Mouse (Mus musculus) lung, postnatal 4 days (tissue): ENCODE data around the gene Ubiad1.

ENCODE experiments used
- DNase-seq, 2 experiments: peaks; one replicate each; pipeline ENCODE4 v3.0.0; 2021

Gene Ubiad1

DNA sequence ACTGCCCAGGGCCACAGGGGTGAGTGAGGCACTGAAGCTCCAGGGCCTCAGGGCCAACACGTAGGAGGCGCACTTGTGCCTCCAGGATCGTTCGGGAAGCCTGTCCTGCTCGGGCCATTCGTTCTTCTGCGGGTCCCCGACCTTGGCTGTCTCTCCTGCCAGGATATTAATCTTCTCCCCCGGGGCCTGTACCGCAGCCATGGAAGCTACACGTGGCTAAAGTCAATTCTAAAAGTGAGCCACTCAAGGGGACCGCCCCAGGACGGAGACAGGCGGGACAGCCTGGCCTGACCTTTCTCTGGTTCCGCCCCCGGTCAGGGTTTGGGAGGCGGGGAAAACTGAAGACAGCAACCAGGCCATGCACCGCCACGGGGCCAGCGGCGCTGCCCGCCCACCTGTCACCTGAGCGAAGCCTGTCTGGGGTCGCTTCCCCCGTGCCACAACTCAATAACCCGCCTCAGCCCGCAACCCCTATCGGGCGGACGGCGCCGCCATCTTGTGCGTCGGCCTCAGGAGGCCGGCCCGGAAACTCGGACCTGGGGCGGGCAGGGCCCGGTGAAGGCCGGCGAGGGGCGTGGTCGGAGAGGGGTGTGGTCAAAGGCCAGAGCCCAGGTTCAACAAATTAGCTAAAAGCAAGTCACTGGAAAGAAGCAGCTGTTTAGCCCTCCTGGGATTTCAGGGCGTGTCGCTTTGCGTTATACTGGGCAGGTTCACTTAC, at the start of gene Ubiad1:
Gene Ubiad1 (minus strand): TSS at position 522 of the 718 bp plus-strand sequence.
- DNase-seq, result peak; percentile 91 to 92

DNA sequence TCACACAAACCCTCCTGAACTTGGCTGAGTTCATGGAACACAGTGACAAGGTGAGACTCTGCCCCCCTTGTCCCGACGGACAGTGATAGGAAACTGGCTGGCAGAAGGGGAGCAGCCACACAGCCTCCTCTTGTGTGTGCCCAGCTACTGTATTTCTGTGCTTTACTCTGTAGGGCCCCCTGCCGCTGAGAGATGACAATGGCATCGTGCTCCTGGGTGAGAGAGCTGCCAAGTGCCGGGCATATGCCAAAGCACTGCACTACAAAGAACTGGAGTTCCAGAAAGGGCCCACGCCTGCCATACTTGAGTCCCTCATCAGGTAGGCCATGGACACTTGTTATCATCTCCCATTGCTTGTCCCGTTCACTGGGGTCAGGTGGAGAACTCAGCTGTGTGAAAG, 46.9 kb upstream of the Ubiad1 start:
- DNase-seq, result no peak

DNA sequence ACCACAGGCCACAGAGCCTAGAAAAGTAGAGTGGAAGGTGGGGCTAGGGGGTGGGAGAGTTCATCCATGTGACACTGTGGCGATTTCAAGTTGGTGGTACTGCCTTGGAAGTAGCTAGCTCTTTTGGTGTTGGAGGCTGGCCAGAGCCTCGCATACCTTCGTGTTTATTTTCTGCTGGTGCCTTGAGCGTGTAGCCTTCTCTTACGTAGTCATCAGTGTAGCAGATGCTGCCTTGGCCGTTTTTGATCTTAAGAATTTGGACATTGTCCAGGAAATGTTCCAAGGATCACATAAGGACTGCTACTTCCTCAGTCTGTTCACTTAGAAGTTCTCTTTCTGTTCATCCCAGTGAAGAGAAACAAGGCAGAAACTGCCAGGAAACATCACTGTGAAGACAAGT, 45.9 kb upstream of the Ubiad1 start:
- peak; percentile 14 to 55 for DNase-seq

DNA sequence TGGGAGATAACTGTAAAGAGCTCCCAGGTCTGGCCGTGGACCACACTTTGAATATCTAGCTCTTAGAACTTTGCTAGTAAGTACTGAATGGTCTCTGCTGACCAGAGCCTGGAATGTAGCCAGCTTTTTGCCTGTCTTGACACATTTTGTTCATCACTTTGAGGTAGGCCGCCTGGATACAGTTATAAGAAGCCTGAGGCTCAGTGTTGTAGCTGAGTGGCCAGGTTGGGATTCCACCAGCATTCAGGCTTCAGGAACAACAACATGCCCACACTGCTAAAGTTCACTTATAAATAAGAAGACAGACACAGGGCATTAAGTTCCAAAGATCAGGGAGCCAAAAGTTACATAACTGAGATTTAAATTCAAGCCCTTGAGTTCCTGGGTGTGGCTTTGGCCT, 43.3 kb upstream of the Ubiad1 start:
- no peak for DNase-seq

DNA sequence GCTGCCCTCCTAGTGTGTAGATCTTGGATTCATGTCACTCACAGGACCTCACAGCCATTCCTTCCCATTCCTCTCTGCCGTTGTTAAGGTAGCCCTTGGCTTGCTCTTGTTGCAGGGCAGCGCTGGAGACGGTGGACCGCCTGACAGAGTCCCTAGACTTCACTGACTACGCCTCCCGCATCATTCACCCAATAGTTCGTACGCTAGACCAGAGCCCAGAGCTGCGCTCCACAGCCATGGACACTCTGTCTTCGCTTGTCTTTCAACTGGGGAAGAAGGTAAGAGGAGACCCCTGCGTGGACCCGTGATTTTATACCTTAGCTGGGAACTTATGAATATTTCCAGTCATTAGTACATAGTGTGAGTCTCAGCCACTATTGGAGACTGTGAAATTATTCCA, 39.9 kb upstream of the Ubiad1 start:
- no peak for DNase-seq

DNA sequence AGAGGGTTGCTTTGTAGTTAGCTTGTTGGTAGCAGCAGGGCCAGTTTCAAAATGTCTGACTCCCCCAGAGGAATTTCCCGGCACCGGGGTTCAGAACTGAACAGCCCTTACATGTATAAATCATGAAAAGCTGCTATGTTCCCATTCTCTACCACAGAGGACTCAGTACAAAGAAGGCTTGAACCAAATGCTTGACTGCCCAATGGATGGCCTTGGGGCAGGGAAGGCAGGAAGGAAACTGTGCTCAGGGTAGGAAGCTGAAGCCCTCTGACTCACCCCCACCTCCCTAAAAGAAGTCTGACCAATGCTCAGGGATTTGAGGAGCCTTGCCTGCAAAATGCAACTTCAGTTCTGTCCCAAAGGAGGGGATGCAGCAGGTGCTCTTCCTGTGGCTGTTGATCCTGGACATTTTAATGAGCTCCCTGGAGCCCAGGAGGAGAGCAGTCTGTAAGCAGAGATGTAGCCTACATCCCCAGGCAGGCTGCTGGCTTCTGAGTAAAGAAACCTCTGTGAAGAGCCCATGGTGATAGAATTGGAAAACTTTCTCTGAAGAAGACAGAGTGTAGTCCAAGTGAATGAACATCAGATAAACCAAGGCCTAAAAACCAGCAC, 37.1 kb upstream of the Ubiad1 start:
- DNase-seq, result no peak

DNA sequence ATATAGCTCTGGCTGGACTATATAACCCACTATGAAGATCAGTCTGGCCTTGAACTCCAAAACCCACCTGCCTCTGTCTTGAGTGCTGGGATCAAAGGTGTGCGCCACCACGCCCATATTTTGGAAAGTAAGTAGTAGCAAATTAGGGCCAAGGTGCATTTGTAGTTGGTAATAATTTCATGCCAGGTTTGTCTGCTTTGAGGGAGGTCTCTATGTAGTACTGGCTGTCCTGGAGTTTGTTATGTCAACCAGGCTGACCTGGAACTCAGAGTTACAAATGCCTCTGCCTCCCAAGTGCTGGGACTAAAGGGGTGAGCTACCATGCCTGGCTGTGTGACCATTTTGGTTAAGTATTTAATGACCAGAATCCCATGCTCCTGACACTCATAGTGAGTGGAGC, 35.7 kb upstream of the Ubiad1 start:
- no peak for DNase-seq

DNA sequence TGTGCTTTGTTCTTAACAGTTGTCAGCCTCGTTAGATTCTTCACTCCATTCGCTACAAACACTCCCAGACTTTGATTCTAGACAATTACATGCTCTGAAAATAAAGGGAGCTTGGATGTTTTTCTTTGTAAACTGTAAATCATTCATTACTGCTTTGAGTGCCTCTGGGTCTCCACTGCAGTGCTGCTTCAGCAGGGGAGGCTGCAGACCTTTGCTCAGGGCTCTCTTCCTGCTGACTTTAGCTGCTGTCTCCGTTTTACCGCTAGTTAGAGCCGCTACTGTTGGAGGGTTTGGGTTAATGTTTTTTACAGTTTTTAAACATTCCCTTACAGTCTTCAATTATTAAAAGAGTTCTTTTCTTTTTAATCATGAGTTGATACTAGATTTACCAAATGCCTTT, 28.9 kb upstream of the Ubiad1 start:
- DNase-seq, result no peak

DNA sequence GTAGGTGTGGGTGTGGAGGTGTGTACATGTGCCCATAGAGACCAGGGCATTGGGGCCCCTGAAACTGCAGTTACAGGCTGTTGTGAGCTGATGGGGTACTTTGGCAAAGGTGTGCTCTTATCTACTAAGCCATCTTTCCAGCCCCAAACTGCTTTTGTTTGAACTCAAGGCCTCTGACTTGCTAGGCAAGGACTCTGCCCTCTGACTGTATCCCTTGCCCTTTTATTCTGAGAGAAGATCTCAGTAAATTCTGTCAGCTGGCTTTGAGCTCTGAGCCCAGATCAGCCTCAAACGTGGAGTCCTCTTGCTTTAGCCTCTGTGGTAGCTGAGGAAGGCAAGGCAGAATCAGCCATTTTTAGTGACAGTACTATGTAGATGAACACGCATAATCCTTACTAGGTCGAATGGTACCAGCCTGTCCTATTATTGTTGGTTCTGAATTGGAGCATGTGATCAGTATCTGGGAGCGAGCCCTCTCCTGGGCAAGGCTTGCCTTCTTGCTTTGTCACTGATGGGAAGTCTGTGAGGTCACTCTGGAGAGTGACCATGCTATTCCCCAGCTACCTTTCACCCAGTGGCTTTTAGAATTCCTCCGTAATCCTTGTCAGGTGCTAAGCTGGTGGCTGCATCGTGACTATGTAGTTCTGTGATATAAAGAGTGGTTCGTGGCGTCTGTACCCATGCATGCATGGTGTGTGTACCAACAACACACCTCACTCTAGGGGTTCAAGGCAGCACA, 28.0 kb upstream of the Ubiad1 start:
- no peak for DNase-seq

DNA sequence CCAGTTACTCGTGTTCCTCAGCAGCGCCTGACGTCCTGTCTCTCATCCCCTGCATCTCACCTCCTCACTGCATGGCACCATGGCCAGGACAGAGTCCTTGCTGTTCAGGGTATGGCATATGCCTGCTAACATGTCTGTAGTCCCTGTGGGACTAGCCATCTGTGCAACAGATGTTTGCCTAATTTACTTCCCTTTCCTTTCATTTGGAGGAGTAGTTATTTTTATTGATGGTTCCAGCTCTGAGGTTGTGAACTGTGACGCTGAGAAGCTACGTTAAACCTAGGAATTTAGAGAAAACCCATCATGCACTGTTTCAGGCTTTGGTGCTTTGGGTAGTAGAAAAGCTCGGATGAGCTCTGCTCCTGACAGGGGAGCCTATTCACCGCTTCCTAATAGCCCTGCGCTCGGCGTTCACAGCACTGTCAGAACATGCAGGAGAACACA, 26.8 kb upstream of the Ubiad1 start:
- no peak for DNase-seq

DNA sequence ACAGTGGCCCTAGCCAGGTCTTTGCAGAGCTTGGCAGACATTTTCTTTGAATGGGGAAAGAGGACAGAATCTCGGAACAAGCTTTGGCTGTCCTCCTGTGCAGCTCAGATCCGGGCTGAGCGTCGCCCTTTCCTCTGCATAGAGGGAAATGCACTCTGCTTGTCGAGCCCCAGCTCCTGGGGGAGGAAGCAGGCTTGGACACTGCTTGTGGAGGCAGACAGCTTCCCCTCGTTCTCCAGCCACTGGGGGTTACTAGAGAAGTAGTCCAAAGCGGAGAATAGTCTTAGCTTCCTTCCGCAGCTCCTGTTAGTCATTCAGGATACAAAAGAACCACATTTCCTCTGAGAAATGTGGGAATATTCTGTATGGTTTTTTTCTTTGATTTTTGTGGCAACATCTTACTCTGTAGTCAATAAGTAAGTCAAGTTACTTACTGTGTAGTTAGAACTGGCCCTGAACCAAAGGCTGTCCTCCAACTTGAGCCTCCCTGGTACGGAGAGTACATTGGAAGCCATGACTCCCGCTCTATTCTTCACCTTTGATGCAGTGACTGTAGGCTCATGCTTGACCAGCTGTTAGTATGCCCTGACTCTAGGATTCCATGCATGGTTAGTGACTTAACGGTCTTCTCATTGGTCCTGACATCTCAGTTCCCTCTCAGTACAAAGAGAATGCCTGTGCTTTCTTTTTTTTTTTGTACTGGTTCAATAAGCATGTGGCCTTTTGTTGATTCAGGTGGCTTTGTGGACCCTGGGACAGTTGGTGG, 25.1 kb upstream of the Ubiad1 start:
- DNase-seq, result no peak

DNA sequence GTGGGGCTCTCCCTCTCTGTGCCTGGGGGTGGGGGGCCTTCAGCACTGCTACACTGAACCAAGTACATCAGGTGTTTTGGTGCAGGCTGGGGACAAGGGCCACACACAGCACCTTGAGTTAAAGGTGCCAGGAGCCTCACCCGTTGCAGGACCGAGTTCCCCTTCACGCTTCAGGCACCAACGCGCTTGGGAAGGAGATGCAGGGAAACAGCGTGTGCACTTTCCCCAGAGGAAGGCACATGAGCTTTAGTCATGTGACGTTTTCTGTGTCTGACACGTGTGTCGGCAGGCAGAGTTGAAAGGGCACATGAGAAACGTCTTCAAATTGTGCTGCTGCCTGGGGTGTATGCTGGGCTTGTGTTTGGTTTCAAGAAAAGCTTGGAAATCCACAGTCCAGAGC, 23.8 kb upstream of the Ubiad1 start:
- no peak for DNase-seq

DNA sequence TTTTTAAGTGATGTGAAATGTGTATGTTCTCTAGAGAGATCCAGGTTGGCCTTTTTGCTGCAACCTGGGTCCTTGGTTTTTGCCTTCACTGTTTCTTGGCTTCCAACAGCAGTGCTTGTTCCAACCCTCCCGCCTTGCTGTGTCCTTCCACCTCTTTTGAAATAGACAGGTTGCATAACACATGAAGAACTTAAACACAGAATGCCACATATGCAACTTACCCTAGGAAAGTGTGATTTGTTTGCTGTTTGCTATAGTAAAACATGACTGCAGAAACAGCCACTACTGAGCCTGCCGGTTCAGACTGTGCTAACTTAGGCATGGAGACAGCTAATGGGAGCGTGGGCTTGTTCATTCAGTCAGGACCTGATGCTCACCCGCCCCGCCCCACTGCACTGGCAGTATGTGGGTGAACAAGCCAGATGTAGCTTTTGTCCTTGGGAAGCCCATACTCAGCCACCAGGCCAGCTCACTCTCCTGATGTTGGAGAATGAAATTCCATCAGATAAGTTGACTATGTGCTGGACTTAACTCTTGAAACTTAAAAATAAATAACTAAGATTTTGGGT, 22.0 kb upstream of the Ubiad1 start:
- no peak for DNase-seq

DNA sequence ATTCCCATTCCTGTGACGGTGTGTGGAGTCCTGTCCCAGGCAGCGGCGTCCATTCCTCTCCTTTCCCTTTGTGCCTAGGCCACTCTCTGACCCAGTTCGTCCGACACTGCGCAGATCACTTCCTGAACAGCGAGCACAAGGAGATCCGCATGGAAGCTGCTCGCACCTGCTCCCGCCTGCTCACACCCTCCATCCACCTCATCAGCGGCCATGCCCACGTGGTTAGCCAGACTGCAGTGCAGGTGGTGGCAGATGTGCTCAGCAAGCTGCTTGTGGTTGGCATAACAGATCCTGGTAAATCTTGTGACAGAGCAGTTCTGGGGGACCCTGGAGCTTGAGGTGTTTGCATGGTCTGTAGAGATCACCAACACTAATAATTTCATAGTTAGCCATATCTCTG, 20.3 kb upstream of the Ubiad1 start:
- no peak for DNase-seq

DNA sequence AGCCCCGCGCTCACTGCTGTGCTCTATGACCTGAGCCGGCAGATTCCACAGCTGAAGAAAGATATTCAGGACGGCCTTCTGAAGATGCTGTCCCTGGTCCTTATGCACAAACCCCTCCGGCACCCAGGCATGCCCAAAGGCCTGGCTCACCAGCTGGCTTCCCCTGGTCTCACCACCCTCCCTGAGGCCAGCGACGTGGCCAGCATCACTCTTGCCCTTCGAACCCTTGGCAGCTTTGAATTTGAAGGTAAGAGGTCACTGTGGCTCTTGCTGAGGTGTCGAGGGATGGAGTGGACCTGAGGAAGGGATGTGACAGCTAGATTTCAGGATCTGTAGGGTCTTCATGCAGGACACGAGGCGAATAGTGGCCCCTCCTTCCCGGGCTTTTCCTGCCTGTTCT, 19.7 kb upstream of the Ubiad1 start:
- no peak for DNase-seq

DNA sequence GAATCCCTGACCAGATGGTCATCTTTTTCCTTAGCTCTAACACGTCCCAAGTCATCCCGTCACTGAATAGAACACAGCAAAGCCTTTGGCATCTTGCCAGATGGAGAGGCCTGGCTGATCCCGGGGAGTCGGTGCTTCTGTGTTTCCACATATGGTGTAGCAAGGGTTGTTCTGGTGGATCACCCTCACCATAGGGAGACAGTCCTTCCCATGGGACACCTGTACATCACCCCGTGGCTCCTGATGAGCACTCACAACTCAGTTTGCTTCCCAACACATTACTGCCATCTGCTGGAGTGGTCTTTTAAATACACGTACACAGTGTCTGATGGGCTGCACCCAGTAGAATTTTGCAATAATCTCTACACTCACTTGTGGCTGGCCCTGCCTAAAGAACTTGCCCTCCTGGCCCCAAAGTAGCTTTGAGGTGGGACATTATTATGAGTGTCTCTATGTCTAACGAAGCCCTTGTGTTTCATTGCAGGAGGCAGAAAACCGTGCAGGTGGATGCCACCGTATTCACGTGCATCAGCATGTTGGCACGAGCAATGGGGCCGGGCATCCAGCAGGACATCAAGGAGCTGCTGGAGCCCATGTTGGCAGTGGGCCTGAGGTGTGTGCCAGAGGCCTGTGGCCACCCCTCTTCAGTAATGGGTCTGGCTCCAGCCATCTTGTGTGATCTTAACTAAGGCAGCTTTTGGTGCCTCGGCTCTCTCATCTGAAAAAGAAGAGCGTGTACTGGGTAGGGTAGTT, 18.8 kb upstream of the Ubiad1 start:
- DNase-seq, result peak in 1 of 2 experiments; percentile 28

DNA sequence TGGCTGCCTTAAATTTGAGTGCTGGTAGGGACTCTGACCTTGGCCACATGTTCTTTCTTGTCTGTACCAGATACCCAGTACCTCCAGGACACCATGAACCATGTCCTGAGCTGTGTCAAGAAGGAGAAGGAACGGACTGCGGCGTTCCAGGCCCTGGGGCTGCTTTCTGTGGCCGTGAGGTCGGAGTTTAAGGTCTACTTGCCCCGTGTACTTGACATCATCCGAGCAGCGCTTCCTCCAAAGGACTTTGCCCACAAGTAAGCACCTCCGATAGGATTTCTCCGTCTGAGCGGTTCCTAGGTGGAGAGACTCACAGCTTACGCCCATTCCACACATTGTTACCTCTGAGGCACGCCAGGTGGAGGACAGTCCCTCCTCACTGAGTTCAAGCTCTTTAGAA, 18.1 kb upstream of the Ubiad1 start:
- DNase-seq, result no peak

DNA sequence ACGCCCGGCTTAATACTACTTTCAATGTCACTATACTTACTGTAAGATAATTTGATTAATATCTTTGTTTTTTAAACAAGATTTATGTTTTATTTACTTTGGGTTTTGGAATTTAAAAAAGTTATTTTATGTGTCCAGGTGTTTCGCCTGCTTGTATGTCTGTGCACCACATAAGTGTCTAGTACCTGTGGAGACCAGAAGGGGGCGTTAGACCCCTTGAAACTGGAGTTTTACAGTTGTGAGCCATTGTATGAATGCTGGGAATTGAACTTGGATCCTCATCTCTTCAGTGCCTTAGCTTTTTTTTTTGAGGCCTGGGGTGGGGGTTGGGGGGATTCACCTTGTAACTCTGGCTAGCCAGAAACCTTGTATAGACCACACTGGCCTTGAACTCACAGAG, 17.2 kb upstream of the Ubiad1 start:
- DNase-seq, result no peak

DNA sequence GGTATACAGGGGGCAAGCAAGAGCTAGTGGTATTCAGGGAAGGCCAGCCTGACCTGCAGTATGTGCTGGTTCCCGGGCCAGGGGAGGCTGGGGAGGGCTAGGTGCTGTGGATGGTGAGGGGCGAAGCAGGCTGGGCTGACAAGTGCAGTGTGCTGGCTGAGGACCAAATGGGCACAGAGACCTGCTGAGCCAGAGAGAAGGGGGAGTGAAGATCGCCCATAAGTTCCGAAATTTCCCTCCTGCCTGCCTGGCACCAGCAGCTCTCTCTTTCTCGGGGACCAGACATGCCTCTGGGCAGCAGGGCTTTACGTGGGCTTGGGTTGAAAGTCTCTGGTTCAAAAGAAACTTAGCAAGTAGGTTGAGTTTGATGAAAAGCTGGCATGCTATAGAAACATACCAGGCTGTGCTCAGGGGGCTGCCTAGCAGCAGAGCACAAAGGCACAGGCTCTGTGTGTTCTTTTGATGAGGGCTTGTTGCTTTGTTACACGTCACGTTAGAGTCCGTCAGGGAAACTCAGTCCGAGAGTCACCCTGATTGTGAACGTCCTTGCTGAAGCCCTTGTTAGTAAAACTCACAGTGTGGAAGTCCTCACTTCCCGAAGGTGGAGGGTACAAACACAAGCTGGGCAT, 16.2 kb upstream of the Ubiad1 start:
- no peak for DNase-seq

DNA sequence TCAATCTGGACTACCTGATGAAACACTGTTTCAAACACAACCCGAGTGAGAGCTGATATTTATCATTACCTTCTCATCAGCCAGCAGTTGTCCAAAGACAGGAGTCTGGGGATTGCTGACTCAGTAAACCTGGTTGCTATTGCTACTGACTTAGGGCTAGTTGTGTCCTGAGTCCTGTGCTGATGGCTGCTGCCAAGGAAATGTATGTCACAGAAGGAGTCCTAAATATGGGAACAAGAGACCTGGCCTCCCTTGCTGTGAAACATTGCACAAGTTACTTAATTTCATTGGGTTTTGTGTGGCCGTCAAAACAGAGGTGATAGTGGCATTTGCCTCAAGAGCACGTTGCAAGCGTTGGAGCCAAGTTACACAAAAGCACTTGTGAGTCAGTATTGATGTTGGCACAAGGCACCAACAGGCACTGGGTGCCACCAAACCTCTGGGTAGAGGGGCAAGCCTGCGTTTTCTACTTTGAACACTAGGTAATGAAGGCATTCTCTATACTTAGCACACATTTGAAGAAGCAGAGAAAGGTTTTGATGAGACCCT, 11.0 kb upstream of the Ubiad1 start:
- no peak for DNase-seq

DNA sequence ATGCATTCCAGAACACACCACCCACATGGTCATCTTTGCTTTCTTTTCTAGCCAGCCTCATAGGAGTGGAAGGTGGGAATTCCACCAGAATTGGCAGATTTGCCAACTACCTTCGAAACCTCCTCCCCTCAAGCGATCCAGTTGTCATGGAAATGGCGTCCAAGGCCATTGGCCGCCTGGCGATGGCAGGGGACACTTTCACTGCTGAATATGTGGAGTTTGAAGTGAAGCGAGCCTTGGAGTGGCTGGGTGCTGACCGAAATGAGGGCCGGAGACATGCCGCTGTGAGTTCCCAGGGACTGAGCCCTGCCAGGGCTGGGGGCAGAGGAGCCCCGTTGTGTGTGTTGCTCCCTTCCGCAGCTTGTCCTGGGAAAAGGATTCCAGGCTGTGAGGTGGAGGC, 9.1 kb upstream of the Ubiad1 start:
- DNase-seq, result no peak

DNA sequence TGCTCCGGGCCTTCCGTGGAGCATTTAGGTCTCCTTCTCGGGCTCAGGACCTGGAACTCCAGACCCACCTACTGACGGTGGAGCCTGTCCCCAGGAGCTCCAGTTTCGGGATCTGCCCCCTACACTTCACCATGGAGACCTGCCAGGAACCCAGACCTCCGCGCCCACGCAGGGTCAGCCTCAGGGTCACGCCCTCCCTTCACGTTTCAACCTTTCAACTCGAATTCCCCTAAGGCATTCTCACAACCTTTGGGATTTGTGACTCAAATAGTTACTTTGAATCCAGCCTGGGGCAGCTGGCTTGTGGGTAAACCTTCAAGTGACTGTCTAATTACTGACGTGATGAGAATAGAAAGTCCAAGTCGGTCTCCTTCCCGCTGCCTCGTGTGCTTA, 4.3 kb upstream of the Ubiad1 start:
- no peak for DNase-seq
